Mouse (Mus musculus): ENCODE data around the gene Pcgf2. TPM values are rescaled to one million over a fixed set of nuclear protein-coding genes. Genes with fewer than 3 reads are reported as not detected.

Pcgf2 gene
- polyA plus RNA-seq, 1 experiment from 2014 or later: 21.1 TPM

DNA sequence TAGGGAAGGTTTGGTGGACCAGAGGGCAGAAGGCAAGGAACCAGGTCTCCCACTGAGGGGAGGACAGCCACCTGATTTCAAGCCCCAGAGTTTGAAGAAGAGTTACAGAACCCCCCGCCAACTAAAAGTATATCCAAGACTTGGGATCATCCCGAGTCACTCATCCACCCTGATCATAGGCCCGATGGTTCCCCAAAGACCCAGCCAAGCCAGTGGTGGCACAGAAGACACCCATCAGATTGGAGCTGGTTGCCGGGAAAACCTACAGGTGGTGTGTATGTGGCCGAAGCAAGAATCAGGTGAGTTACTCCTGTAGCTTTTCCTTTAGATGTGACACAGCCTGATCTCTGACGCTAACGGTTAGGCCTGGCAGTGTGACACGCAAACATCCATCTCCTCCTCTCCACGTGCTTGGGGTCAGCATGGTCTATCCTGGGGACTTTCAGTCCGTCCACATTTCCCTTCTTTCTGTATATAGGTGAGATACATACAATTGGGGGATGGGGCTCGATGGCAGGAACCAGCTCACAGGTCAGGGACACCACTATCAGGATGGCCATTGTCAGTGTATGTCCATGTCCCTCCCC lies 13.9 kb downstream of the Pcgf2 start:
- no peak overlapping the region for H3K27ac ChIP-seq
- 0 out of 2 replicates have a peak overlapping the region, but pooled peaks have one; percentile 5 for H3K9ac ChIP-seq
- H3K4me3 ChIP-seq: no peak overlapping the region

DNA sequence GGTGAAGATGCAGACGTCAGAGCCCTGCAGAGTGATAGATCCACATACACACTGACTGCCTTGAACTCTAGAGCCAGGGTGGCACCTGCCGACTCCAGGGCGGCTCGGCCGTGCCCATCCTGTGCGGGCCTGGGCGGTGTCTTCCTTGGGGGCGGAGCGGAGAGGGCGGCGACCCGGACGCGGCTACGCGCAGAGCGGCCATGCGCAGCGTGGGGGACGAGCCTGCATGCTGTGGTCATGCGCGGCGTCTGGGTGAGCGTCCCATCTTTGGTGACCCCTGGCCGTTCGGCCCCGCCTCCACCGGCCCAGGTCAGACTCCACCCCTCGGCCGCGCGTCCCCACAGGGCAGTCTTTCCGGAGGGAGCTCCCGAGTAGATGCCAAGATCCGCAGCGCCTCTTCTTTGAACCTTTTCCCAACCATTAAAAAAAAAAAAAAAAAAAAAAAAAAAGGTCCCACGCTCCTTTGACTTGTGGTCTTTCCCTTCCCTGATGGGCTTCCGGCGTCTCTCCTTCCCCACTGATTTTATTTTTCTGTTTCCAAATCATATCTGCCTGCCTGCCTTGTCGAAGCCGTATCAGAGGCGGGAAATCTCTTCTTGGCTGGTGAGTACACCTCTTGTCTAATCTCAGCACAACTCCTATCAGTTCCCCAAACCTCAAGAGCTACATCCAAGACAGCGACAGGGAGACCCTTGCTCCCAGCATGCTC lies 14.5 kb downstream of the Pcgf2 start, which contains the start of gene Cisd3:
TSS of gene Cisd3 (plus strand) at position 214 of the 709 bp plus-strand sequence.
- under 1% methylated on average over 43 of the region's 43 CpGs for WGBS
- H3K27ac ChIP-seq: no peak within 1 kb of the TSS

More for the DNA sequence above, 13.9 kb downstream of the Pcgf2 start:
- Histone ChIP-seq H3K4me1 (peaks cover 15% of the 10 kb centered on the region; the same call in 1 of the 2 replicates), H3K27me3 (replicated peaks) (no peaks in the 10 kb centered on the region), H3K4me2 (replicated peaks) (peak overlapping the region; percentile 90), H3K36me3 (peaks cover 46% of the 10 kb centered on the region), H3K9me3 (no peaks in the 10 kb centered on the region)
- 78% methylated on average over 11 of the region's 11 CpGs for WGBS
- ATAC-seq (ENCODE audit: low FRiP score, low read depth): no peak

DNA sequence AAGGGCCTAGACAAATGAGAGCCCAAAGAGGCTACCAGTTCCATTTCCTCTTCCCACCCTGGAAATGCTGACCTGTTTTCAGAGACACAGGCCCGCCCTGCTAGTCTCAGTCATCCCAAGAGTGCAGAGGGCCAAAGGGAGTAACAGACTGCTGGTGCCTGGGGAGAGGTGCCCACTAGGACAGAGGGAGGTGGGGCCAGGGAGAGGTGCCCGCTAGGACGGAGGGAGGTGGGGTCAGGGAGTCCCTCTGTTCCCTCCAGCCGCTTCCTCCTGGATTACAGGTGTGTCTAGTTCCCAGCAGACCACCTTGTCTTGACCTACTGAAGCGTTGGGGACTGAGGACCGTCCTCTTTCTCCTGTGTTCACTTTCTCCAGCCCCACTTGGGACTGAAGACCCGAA lies 15.5 kb downstream of the Pcgf2 start:
- H3K27ac ChIP-seq: no peak overlapping the region
- 36% methylated on average over 7 of the region's 7 CpGs for WGBS
- no peak for ATAC-seq (ENCODE audit: low FRiP score, low read depth)
- H3K4me1 ChIP-seq: peaks cover 18% of the 10 kb centered on the region; the same call in 1 of the 2 replicates
- H3K27me3 ChIP-seq (replicated peaks): no peaks in the 10 kb centered on the region
- peaks cover 45% of the 10 kb centered on the region for H3K36me3 ChIP-seq
- H3K4me2 ChIP-seq (replicated peaks): 0 out of 2 replicates have a peak overlapping the region, but pooled peaks have one; percentile 90
- H3K4me3 ChIP-seq: no peak overlapping the region
- no peaks in the 10 kb centered on the region for H3K9me3 ChIP-seq
- H3K9ac ChIP-seq: peak overlapping the region; percentile 19; the same call in 1 of the 2 replicates

More for the DNA sequence above, 14.5 kb downstream of the Pcgf2 start, which contains the start of gene Cisd3:
- H3K9me3 ChIP-seq: no peaks in the 10 kb centered on the region
- peaks cover 15% of the 10 kb centered on the region; the same call in 1 of the 2 replicates for H3K4me1 ChIP-seq
- peak within 1 kb of the TSS; percentile 43 for H3K4me3 ChIP-seq
- peak within 1 kb of the TSS; percentile 90 for H3K4me2 ChIP-seq (replicated peaks)
- H3K36me3 ChIP-seq: peaks cover 45% of the 10 kb centered on the region
- peak; percentile 69; the same call in 1 of the 2 replicates for ATAC-seq (ENCODE audit: low FRiP score, low read depth)
- H3K9ac ChIP-seq: peak within 1 kb of the TSS; percentile 47
- H3K27me3 ChIP-seq (replicated peaks): no peaks in the 10 kb centered on the region

DNA sequence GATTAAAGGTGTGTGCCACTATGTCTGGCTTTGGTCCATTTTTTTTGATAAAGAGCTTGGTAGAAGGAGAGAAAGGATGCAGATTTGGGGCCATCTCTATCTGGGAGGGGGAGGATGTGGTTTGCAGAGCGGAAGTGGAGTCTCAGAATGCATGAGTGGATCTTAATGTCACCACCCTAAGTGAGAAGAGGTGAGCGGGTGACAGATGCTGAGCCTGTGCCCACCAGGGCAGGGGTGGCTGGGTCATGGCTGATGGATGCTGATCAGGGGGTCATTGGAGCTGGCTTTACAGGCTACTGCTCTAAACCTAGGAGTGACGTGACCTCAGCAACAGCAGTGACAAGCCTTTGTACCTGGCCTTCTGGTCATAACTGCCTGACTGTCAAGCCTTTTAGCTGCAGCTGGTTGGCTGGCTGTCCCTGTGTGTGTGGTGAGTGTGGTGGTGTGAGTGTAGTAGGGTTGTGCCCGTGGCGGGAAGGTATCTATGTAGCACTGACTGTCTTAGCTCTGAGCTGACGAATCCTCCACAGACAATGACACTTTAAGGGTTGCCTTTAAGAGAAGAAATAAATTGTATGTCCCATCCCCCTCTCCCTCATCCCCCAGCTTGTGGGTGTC lies 16.1 kb downstream of the Pcgf2 start:
- H3K4me3 ChIP-seq: no peak overlapping the region
- H3K4me1 ChIP-seq: peaks cover 18% of the 10 kb centered on the region; the same call in 1 of the 2 replicates
- H3K9ac ChIP-seq: no peak overlapping the region
- no peaks in the 10 kb centered on the region for H3K9me3 ChIP-seq
- H3K27ac ChIP-seq: no peak overlapping the region
- H3K36me3 ChIP-seq: peaks cover 45% of the 10 kb centered on the region
- no peak overlapping the region for H3K4me2 ChIP-seq (replicated peaks)
- H3K27me3 ChIP-seq (replicated peaks): no peaks in the 10 kb centered on the region
- ATAC-seq (ENCODE audit: low FRiP score, low read depth): no peak
- WGBS: 86% methylated on average over 6 of the region's 6 CpGs

DNA sequence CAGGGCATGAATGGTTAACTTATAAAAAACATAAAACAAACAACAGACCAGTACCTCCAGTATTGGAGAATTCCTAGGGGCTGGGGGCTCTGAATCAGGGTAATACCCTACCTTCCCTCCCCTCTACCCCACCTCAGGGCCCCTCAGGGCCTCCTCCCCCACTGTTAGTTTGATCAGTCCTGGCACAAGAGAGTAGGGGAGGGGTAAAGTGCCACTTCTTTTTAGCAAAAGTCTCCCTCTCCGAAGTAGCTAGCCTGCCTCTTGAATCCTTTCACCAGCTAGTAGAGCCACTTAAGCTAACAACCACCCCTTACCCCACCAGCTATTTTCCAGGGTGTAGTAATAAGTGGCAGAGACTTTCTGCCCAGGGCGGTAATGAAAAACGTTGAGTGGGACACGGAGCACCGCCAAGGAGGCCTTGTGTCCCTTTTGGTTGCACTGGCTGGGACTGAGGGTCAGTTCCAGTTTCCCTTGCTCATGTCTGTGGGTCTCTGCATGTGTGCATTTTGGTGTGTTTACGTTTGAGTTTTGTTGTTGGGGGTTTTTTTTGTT lies 17.7 kb downstream of the Pcgf2 start:
- Histone ChIP-seq H3K9ac (no peak overlapping the region), H3K27me3 (replicated peaks) (no peaks in the 10 kb centered on the region), H3K36me3 (peaks cover 48% of the 10 kb centered on the region), H3K27ac (no peak overlapping the region), H3K4me2 (replicated peaks) (no peak overlapping the region), H3K9me3 (no peaks in the 10 kb centered on the region), H3K4me1 (peaks cover 19% of the 10 kb centered on the region; the same call in 1 of the 2 replicates), H3K4me3 (no peak overlapping the region)
- no peak for ATAC-seq (ENCODE audit: low FRiP score, low read depth)
- 86% methylated on average over 6 of the region's 6 CpGs for WGBS

DNA sequence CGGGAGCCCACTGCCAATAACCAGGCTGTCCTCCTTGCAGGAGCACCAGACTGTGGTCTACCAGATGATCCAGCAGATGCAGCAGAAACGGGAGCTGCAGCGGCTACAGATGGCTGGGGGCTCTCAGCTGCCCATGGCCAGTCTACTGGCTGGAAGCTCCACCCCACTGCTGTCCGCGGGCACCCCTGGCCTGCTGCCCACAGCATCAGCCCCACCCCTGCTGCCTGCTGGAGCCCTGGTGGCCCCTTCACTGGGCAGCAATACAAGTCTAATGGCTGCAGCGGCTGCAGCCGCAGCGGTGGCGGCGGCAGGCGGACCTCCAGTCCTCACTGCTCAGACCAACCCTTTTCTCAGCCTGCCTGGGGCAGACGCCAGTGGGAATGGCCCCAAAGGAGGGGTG lies 19.9 kb downstream of the Pcgf2 start:
- no peak overlapping the region for H3K4me3 ChIP-seq
- no peaks in the 10 kb centered on the region for H3K27me3 ChIP-seq (replicated peaks)
- no peaks in the 10 kb centered on the region for H3K9me3 ChIP-seq
- peaks cover 68% of the 10 kb centered on the region for H3K36me3 ChIP-seq
- H3K4me1 ChIP-seq: peaks cover 17% of the 10 kb centered on the region; the same call in 1 of the 2 replicates
- H3K9ac ChIP-seq: 0 out of 2 replicates have a peak overlapping the region, but pooled peaks have one; percentile 14
- no peak overlapping the region for H3K4me2 ChIP-seq (replicated peaks)
- ATAC-seq (ENCODE audit: low FRiP score, low read depth): 0 out of 2 replicates have a peak, but pooled peaks have one; percentile 15
- 75% methylated on average over 12 of the region's 12 CpGs for WGBS
- H3K27ac ChIP-seq: 0 out of 2 replicates have a peak overlapping the region, but pooled peaks have one; percentile 15

DNA sequence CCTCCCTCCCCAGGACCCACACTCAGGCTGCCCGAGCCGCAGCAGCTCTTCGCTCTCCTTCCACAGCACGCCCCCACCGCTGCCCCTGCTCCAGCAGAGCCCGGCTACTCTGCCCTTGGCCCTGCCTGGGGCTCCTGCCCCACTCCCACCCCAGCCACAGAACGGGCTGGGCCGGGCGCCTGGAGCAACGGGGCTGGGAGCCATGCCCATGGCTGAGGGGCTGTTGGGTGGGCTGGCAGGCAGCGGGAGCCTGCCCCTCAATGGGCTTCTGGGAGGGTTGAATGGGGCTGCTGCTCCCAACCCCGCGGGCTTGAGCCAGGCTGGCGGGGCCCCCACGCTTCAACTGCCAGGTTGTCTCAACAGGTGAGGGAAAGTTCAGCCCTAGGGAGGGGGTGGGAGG lies 22.0 kb downstream of the Pcgf2 start:
- ATAC-seq (ENCODE audit: low FRiP score, low read depth): no peak
- H3K4me3 ChIP-seq: no peak overlapping the region
- no peak overlapping the region for H3K4me2 ChIP-seq (replicated peaks)
- H3K27me3 ChIP-seq (replicated peaks): no peaks in the 10 kb centered on the region
- H3K9ac ChIP-seq: peak overlapping the region; percentile 29; the same call in 1 of the 2 replicates
- H3K27ac ChIP-seq: no peak overlapping the region
- no peaks in the 10 kb centered on the region for H3K9me3 ChIP-seq
- peaks cover 10% of the 10 kb centered on the region; the same call in 1 of the 2 replicates for H3K4me1 ChIP-seq
- H3K36me3 ChIP-seq: peaks cover 90% of the 10 kb centered on the region
- 84% methylated on average over 15 of the region's 15 CpGs for WGBS

DNA sequence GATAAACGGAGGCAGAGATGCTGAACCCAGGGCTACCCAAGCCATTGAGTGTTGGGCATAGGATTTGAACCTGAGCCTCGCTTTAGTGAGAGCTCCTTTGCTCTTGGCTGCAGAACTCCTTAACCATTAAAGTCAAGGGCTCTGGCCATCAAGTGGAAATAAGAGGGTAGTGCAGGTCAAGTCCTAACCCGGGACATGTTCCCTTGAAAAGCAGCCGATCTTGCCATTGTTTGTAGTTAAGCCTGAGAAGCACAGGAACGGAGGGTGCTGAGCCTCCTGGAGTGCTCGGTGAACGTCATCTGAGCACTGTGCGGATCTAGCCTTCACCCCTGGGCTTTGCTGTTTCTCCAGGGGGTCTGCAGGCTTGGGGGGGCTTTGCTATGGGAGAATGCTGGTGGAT lies 22.5 kb downstream of the Pcgf2 start:
- 52% methylated on average over 8 of the region's 8 CpGs for WGBS
- Histone ChIP-seq H3K9ac (0 out of 2 replicates have a peak overlapping the region, but pooled peaks have one; percentile 29), H3K4me3 (no peak overlapping the region), H3K4me1 (peaks cover 10% of the 10 kb centered on the region; the same call in 1 of the 2 replicates), H3K27ac (no peak overlapping the region), H3K36me3 (peaks cover 94% of the 10 kb centered on the region), H3K9me3 (no peaks in the 10 kb centered on the region), H3K4me2 (replicated peaks) (no peak overlapping the region), H3K27me3 (replicated peaks) (no peaks in the 10 kb centered on the region)
- no peak for ATAC-seq (ENCODE audit: low FRiP score, low read depth)

DNA sequence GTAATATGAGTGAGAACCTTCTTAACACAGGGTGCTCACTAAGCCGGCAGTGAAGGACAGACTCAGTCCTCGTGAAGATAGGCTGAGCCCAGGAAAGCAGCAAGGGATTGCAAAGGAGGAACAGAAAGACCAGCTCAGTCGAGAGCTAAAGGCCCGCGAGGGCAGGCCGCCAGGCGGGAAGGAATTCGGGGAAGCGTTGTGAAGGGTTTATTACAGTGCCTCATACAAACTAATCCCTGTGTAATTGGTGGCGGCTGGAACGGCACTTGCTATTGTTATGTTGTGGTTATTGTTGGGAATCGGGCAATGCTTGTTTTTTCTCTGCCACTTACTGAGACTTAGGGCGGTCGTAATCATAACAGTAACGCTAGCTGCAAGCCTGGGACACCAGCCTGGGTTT lies 22.9 kb downstream of the Pcgf2 start:
- H3K27ac ChIP-seq: no peak overlapping the region
- no peak overlapping the region for H3K4me2 ChIP-seq (replicated peaks)
- H3K36me3 ChIP-seq: peaks cover 95% of the 10 kb centered on the region
- H3K9me3 ChIP-seq: no peaks in the 10 kb centered on the region
- peaks cover 10% of the 10 kb centered on the region; the same call in 1 of the 2 replicates for H3K4me1 ChIP-seq
- 35% methylated on average over 15 of the region's 15 CpGs for WGBS
- no peak for ATAC-seq (ENCODE audit: low FRiP score, low read depth)
- no peaks in the 10 kb centered on the region for H3K27me3 ChIP-seq (replicated peaks)
- 0 out of 2 replicates have a peak overlapping the region, but pooled peaks have one; percentile 9 for H3K9ac ChIP-seq
- H3K4me3 ChIP-seq: no peak overlapping the region

DNA sequence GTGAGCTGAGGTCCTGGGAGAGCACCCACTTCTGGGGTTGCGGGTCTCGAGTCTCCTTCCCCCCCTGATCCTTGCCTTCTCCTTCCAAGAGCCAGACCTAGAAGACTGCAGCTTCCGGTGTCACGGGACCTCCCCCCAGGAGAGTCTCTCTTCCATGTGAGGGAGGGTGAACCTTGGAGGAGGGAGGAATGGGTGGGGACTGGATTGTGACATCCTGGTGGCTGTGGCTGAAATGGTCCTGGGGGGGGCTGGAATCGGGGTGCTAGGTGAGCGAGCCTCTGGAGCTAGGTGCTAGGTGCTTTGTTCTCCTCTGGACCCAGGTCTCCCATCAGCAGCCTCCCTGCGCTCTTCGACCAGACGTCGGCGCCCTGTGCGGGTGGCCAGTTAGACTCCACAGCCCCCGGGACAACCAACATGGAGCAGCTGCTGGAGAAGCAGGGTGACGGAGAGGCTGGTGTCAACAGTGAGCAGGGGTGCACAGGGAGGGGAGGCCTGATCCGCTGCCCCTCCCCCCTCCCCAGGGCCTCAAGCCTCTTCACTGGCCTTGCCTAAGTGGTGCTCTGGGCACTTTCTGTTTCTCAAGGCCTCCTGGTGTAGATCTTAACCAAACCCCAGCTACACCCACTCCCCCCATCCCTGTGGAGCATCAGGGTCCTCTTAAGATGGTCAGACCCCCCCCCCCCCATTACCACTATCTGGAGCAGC lies 24.1 kb downstream of the Pcgf2 start:
- H3K27me3 ChIP-seq (replicated peaks): no peaks in the 10 kb centered on the region
- H3K4me3 ChIP-seq: no peak overlapping the region
- peaks cover 95% of the 10 kb centered on the region for H3K36me3 ChIP-seq
- 83% methylated on average over 15 of the region's 15 CpGs for WGBS
- peaks cover 10% of the 10 kb centered on the region; the same call in 1 of the 2 replicates for H3K4me1 ChIP-seq
- no peak overlapping the region for H3K27ac ChIP-seq
- no peaks in the 10 kb centered on the region for H3K9me3 ChIP-seq
- no peak overlapping the region for H3K4me2 ChIP-seq (replicated peaks)
- ATAC-seq (ENCODE audit: low FRiP score, low read depth): no peak
- H3K9ac ChIP-seq: no peak overlapping the region

DNA sequence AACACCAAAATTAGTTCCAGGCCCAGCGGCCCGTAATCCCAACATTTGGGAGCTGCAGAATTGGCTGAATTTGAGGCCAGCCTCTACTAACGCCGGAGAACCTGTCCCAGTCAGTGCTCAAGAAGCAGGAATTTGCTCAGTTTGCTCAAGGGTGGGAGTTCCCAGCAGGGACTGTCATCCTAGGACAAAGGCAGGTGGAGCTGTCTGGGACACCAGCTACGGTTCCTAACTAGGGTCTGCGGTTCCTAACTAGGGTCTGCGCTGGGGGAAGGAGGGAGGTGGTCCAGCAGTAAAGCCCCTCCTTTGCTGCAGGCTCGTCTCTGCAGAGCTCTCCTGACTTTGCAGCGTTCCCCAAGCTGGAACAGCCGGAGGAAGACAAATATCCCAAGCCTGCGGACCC lies 27.1 kb downstream of the Pcgf2 start:
- Histone ChIP-seq H3K27ac (no peak overlapping the region), H3K36me3 (peaks cover 99% of the 10 kb centered on the region), H3K9me3 (no peaks in the 10 kb centered on the region), H3K9ac (no peak overlapping the region), H3K4me1 (peaks cover 13% of the 10 kb centered on the region; the same call in 1 of the 2 replicates), H3K4me2 (replicated peaks) (no peak overlapping the region), H3K27me3 (replicated peaks) (no peaks in the 10 kb centered on the region), H3K4me3 (no peak overlapping the region)
- ATAC-seq (ENCODE audit: low FRiP score, low read depth): no peak
- WGBS: 86% methylated on average over 11 of the region's 11 CpGs
